In genomic region chr4:150414759-150415158, GRCm38 (mm10) we compare ENCODE assay signal across 20 mouse cellular contexts.
DNase-seq lines count a peak whose midpoint lies in the region; ATAC-seq lines count a peak whose summit lies in the region.
"Had no signal": no experiment of that assay in that cellular context is flagged by ENCODE, and none has a peak within 500 bp of the region (broad histone marks: within the 10 kb centered on the region; RNA-seq: fewer than 3 reads in every experiment).

No protein-coding gene starts in this region.

- no peaks in the 10 kb centered on the region for H3K36me3 ChIP-seq in intestine, embryonic 16.5 days (ENCODE audit: control insufficient read depth, insufficient read depth, low read length)
- H3K36me3 ChIP-seq in liver, embryonic 16.5 days (ENCODE audit: control insufficient read depth, insufficient read depth), result no peaks in the 10 kb centered on the region

- WGBS in intestine, embryonic 16.5 days, result 70% methylated on average over 1 of the region's 1 CpGs
- 68% methylated on average over 1 of the region's 1 CpGs for WGBS in liver, embryonic 16.5 days (ENCODE audit: insufficient replicate concordance)

- peak; percentile 75 for ATAC-seq in intestine, embryonic 16.5 days
- peak; percentile 74 for ATAC-seq in liver, embryonic 16.5 days (ENCODE audit: low read depth)
- ATAC-seq: forebrain, embryonic 14.5 days had no signal

- H3K4me2 ChIP-seq in intestine, embryonic 16.5 days (ENCODE audit: low read depth, low read length), result 0 out of 2 replicates have a peak overlapping the region, but pooled peaks have one; percentile 11
- peak overlapping the region; percentile 28; the same call in 1 of the 2 replicates for H3K4me2 ChIP-seq in liver, embryonic 16.5 days (ENCODE audit: low read depth, low read length)
- H3K4me2 ChIP-seq: embryonic facial prominence, embryonic 13.5 days; limb, embryonic 15.5 days; stomach, embryonic 15.5 days had no signal

- peaks cover 23% of the 10 kb centered on the region for H3K4me1 ChIP-seq in intestine, embryonic 16.5 days (ENCODE audit: control insufficient read depth, insufficient read depth, low read length)
- peaks cover 3% of the 10 kb centered on the region for H3K4me1 ChIP-seq in liver, embryonic 16.5 days (ENCODE audit: control insufficient read depth, low read depth, low read length)
- H3K4me1 ChIP-seq: stomach, embryonic 15.5 days had no signal

- H3K27me3 ChIP-seq in intestine, embryonic 16.5 days (replicated peaks; ENCODE audit: control insufficient read depth, insufficient read depth, low read length), result no peaks in the 10 kb centered on the region
- no peaks in the 10 kb centered on the region for H3K27me3 ChIP-seq in liver, embryonic 16.5 days (ENCODE audit: control insufficient read depth, insufficient read depth, low read depth, low read length)
- H3K27me3 ChIP-seq: CH12.LX; embryonic facial prominence, embryonic 13.5 days; limb, embryonic 15.5 days; megakaryocyte, embryonic 14.5 days; stomach, embryonic 15.5 days had no signal

- peak; percentile 51 to 76 for DNase-seq in kidney, adult 8-10 months
- DNase-seq in kidney, postnatal 10 days, result no peak
- peak; percentile 44 for DNase-seq in kidney, postnatal 14 days
- no peak for DNase-seq in layer of hippocampus, postnatal 25 days (ENCODE audit: extremely low spot score in 1 of 2, low spot score in 1 of 2)
- DNase-seq in heart, postnatal 10 days, result no peak
- no peak for DNase-seq in retina, embryonic 14.5 days (ENCODE audit: low spot score)
- DNase-seq: adrenal gland, postnatal 14 days; cerebellum, postnatal 14 days; gastrocnemius, postnatal 14 days; right cerebral cortex, postnatal 14 days; thymus, adult 18-20 months had no signal

- H3K4me3 ChIP-seq in intestine, embryonic 16.5 days (ENCODE audit: low read length), result no peak overlapping the region
- H3K4me3 ChIP-seq in liver, embryonic 16.5 days (ENCODE audit: low read depth, low read length), result no peak overlapping the region
- H3K4me3 ChIP-seq: embryonic facial prominence, embryonic 13.5 days; layer of hippocampus, adult 2 months; limb, embryonic 15.5 days; megakaryocyte, embryonic 14.5 days; stomach, embryonic 15.5 days had no signal

- H3K9ac ChIP-seq in intestine, embryonic 16.5 days (ENCODE audit: low read depth, low read length), result no peak overlapping the region
- H3K9ac ChIP-seq in liver, embryonic 16.5 days (ENCODE audit: low read depth, low read length), result no peak overlapping the region
- H3K9ac ChIP-seq: embryonic facial prominence, embryonic 13.5 days; limb, embryonic 15.5 days; stomach, embryonic 15.5 days had no signal

- peak overlapping the region; percentile 30; the same call in 1 of the 2 replicates for H3K27ac ChIP-seq in intestine, embryonic 16.5 days (ENCODE audit: low read length)
- peak overlapping the region; percentile 51 for H3K27ac ChIP-seq in liver, embryonic 16.5 days (ENCODE audit: low read length)
- H3K27ac ChIP-seq: embryonic facial prominence, embryonic 13.5 days; limb, embryonic 15.5 days had no signal

- no peaks in the 10 kb centered on the region for H3K9me3 ChIP-seq in intestine, embryonic 16.5 days (ENCODE audit: control insufficient read depth, low read length)
- no peaks in the 10 kb centered on the region for H3K9me3 ChIP-seq in liver, embryonic 16.5 days (replicated peaks; ENCODE audit: control insufficient read depth, low read length)
- H3K9me3 ChIP-seq: embryonic facial prominence, embryonic 13.5 days; limb, embryonic 15.5 days; megakaryocyte, embryonic 14.5 days; stomach, embryonic 15.5 days had no signal

- intact Hi-C loops in heart, postnatal 10 days (cut with DNase I), result no loop called here

Comparison
In these comparisons a context has a peak if more than half of its experiments do, and no peak if none do; other contexts are left out.
1. DNase-seq: peak in kidney, adult 8-10 months (2 of 2) and kidney, postnatal 14 days (single experiment); none in kidney, postnatal 10 days (single experiment), layer of hippocampus, postnatal 25 days (0 of 2), heart, postnatal 10 days (0 of 2) and retina, embryonic 14.5 days (single experiment).